Comparison of ENCODE assay signal across 14 mouse cellular contexts in genomic region chr10:41859820-41860219, GRCm38 (mm10). TPM values are rescaled to one million over a fixed set of nuclear protein-coding genes. Genes with fewer than 3 reads are reported as not detected.
A peak's percentile ranks its signal among the peaks of the same experiment; 100 is the strongest.
DNase-seq lines count a peak whose midpoint lies in the region; ATAC-seq and TF ChIP-seq lines count a peak whose summit lies in the region.
"Had no signal": no experiment of that assay in that cellular context is flagged by ENCODE, and none has a peak within 500 bp of the region (broad histone marks: within the 10 kb centered on the region; RNA-seq: fewer than 3 reads in every experiment).

No protein-coding gene starts in this region.

- no peaks in the 10 kb centered on the region; the same call in 1 of the 2 replicates for H3K36me3 ChIP-seq in kidney, embryonic 14.5 days (ENCODE audit: control insufficient read depth, insufficient read depth, low read length)
- no peaks in the 10 kb centered on the region for H3K36me3 ChIP-seq in myocyte (ENCODE audit: control insufficient read depth, insufficient read depth)
- H3K36me3 ChIP-seq: embryonic facial prominence, embryonic 10.5 days; embryonic facial prominence, embryonic 12.5 days; forebrain, embryonic 15.5 days had no signal

- TF ChIP-seq POLR2A in cerebellum, adult 2 months (IDR thresholded peaks at IDR 0.05; ENCODE audit: borderline replicate concordance, insufficient read depth, low read length): 0 out of 2 replicates have a peak, but pooled peaks have one; percentile 14
- TF ChIP-seq POLR2A in myocyte (IDR thresholded peaks at IDR 0.05; ENCODE audit: insufficient read length, low read depth): no peak

- no peak for DNase-seq in cerebellum, adult 2 months
- no peak for DNase-seq in cerebellum, adult 18-20 months
- no peak for DNase-seq in kidney, postnatal 25 days
- DNase-seq in adrenal gland, postnatal 14 days: no peak
- DNase-seq: adrenal gland, adult 2 months; adrenal gland, postnatal 10 days; adrenal gland, postnatal 36 days; forebrain, postnatal 0 days had no signal

- H3K27ac ChIP-seq in cerebellum, adult 2 months (ENCODE audit: insufficient read depth, low read length): peak overlapping the region; percentile 89
- H3K27ac ChIP-seq in kidney, embryonic 14.5 days (ENCODE audit: low read depth, low read length): no peak overlapping the region
- H3K27ac ChIP-seq: embryonic facial prominence, embryonic 10.5 days; embryonic facial prominence, embryonic 12.5 days; forebrain, embryonic 13.5 days; forebrain, embryonic 15.5 days had no signal

- no peak overlapping the region for H3K4me3 ChIP-seq in cerebellum, adult 2 months (replicated peaks; ENCODE audit: insufficient read depth, low read depth, low read length)
- no peak overlapping the region for H3K4me3 ChIP-seq in kidney, embryonic 14.5 days (ENCODE audit: low read length)
- no peak overlapping the region for H3K4me3 ChIP-seq in myocyte
- H3K4me3 ChIP-seq: embryonic facial prominence, embryonic 10.5 days; embryonic facial prominence, embryonic 12.5 days; forebrain, embryonic 13.5 days; forebrain, embryonic 15.5 days had no signal

- H3K79me2 ChIP-seq in myocyte (ENCODE audit: control insufficient read depth, insufficient read depth): no peaks in the 10 kb centered on the region

- no peak overlapping the region for H3ac ChIP-seq in myocyte (ENCODE audit: control insufficient read depth, insufficient read length)

- no peaks in the 10 kb centered on the region for H3K9me3 ChIP-seq in kidney, embryonic 14.5 days (ENCODE audit: control insufficient read depth, low read length)
- H3K9me3 ChIP-seq: embryonic facial prominence, embryonic 10.5 days; embryonic facial prominence, embryonic 12.5 days; forebrain, embryonic 13.5 days; forebrain, embryonic 15.5 days had no signal

- TF ChIP-seq CTCF in cerebellum, adult 2 months (IDR thresholded peaks at IDR 0.05; ENCODE audit: borderline replicate concordance, insufficient read depth, low read depth, low read length): no peak

- 0 out of 2 replicates have a peak, but pooled peaks have one; percentile 12 for ATAC-seq in kidney, embryonic 14.5 days (ENCODE audit: low FRiP score, low TSS enrichment)
- ATAC-seq: forebrain, embryonic 13.5 days; forebrain, embryonic 15.5 days; forebrain, postnatal 0 days had no signal

- no peaks in the 10 kb centered on the region for H3K27me3 ChIP-seq in cerebellum, adult 2 months (ENCODE audit: control insufficient read depth, insufficient read depth, low read length)
- no peaks in the 10 kb centered on the region for H3K27me3 ChIP-seq in kidney, embryonic 14.5 days (ENCODE audit: control insufficient read depth, insufficient read depth, low read length)
- H3K27me3 ChIP-seq in myocyte (ENCODE audit: control insufficient read depth, insufficient read depth, insufficient read length): no peaks in the 10 kb centered on the region
- H3K27me3 ChIP-seq: embryonic facial prominence, embryonic 12.5 days; forebrain, embryonic 13.5 days; forebrain, embryonic 15.5 days had no signal

- H3K4me2 ChIP-seq in kidney, embryonic 14.5 days (replicated peaks; ENCODE audit: low read depth, low read length): no peak overlapping the region
- H3K4me2 ChIP-seq in myocyte (ENCODE audit: low read depth): peak overlapping the region; percentile 73
- H3K4me2 ChIP-seq: embryonic facial prominence, embryonic 12.5 days; forebrain, embryonic 13.5 days; forebrain, embryonic 15.5 days had no signal

- peaks cover 11% of the 10 kb centered on the region for H3K4me1 ChIP-seq in cerebellum, adult 2 months (ENCODE audit: control insufficient read depth, insufficient read depth, low read length)
- no peaks in the 10 kb centered on the region for H3K4me1 ChIP-seq in kidney, embryonic 14.5 days (ENCODE audit: control insufficient read depth, insufficient read depth, low read length)
- H3K4me1 ChIP-seq: embryonic facial prominence, embryonic 12.5 days; forebrain, embryonic 13.5 days; forebrain, embryonic 15.5 days had no signal

- no peak overlapping the region for H3K9ac ChIP-seq in kidney, embryonic 14.5 days (ENCODE audit: low read depth, low read length)
- H3K9ac ChIP-seq: embryonic facial prominence, embryonic 12.5 days; forebrain, embryonic 13.5 days; forebrain, embryonic 15.5 days; forebrain, postnatal 0 days had no signal

TF ChIP-seq in myocyte, 11 proteins besides CTCF, POLR2A, EP300 and RAD21:
- TF ChIP-seq E2F4 (IDR thresholded peaks at IDR 0.05; ENCODE audit: insufficient read depth): no peak
- no peak for TF ChIP-seq SRF (IDR thresholded peaks at IDR 0.05; ENCODE audit: control insufficient read depth, insufficient read length, low read depth)
- no peak for TF ChIP-seq MYOD1 (IDR thresholded peaks at IDR 0.05; ENCODE audit: control insufficient read depth in 1 of 3, insufficient read length in 2 of 3, low read depth in 2 of 3)
- TF ChIP-seq POLR2AphosphoS2 (IDR thresholded peaks at IDR 0.05; ENCODE audit: insufficient read length, low read depth): no peak
- TF ChIP-seq MAX (IDR thresholded peaks at IDR 0.05; ENCODE audit: low read depth): no peak
- TF ChIP-seq MYOG (IDR thresholded peaks at IDR 0.05; ENCODE audit: control insufficient read depth in 1 of 3, insufficient read depth in 1 of 3, insufficient read length in 2 of 3, low read depth in 2 of 3): no peak
- no peak for TF ChIP-seq TCF3 (IDR thresholded peaks at IDR 0.05; ENCODE audit: insufficient read length, low read depth)
- TF ChIP-seq CEBPB (IDR thresholded peaks at IDR 0.05; ENCODE audit: insufficient read depth, poor library complexity, severe bottlenecking): no peak
- no peak for TF ChIP-seq USF1 (IDR thresholded peaks at IDR 0.05; ENCODE audit: low read depth)
- no peak for TF ChIP-seq REST (IDR thresholded peaks at IDR 0.05; ENCODE audit: insufficient read depth, insufficient read length)
- no peak for TF ChIP-seq TCF12 (IDR thresholded peaks at IDR 0.05; ENCODE audit: insufficient read depth, poor library complexity, severe bottlenecking)

RNA-seq across cellular contexts. Expression of gene Sesn1, which starts 50.1 kb away (rescaled TPM):
- polyA plus RNA-seq in cerebellum, adult 2 months (2012; rRNA removed): 67.7 and 76.9 TPM in 2 replicates
- polyA plus RNA-seq in kidney, embryonic 14.5 days (2014; fragmentation: Nextera tagmentation; extraction: Ambion mirVana): 24.0 and 32.1 TPM in 2 replicates
- 9.7 TPM for polyA plus RNA-seq in myocyte (2012; fragmentation: generic; extraction: Trizol)
- 19.0 and 32.0 TPM in 2 replicates for total RNA-seq in adrenal gland, postnatal 14 days (2021)

RNA-seq across cellular contexts. Expression of gene Cep57l1, which starts 50.1 kb away (rescaled TPM):
- polyA plus RNA-seq in cerebellum, adult 2 months (2012; rRNA removed): 5.3 and 5.4 TPM in 2 replicates
- polyA plus RNA-seq in kidney, embryonic 14.5 days (2014; fragmentation: Nextera tagmentation; extraction: Ambion mirVana): 21.1 and 24.7 TPM in 2 replicates
- 3.3 TPM for polyA plus RNA-seq in myocyte (2012; fragmentation: generic; extraction: Trizol)
- total RNA-seq in adrenal gland, postnatal 14 days (2021): 8.9 and 9.3 TPM in 2 replicates
